Mouse (Mus musculus) hindbrain, embryonic 14.5 days (tissue): ENCODE measurements around the gene Il17a. TPM values are rescaled to one million over a fixed set of nuclear protein-coding genes. Genes with fewer than 3 reads are reported as not detected.

Source experiments
- ATAC-seq: fragments of 200-750 bp; cut with Nextera tagmentation; 2 replicates; pipeline ENCODE4 v1.8.0; 2017; ENCODE audit warnings: moderate number of reproducible peaks, mild to moderate bottlenecking, moderate TSS enrichment, moderate library complexity; ENCODE audit not compliant: low FRiP score
- DNase-seq: peaks from one replicate; pipeline ENCODE4 v3.0.0-alpha.2; 2015; ENCODE audit warnings: low spot score
- H3K27ac ChIP-seq: fragments of 300-500 bp; sonication (generic); 2 replicates; pipeline ENCODE4 v1.5.1; 2014; ENCODE audit warnings: mild to moderate bottlenecking, moderate library complexity
- H3K27me3 ChIP-seq: fragments of 300-500 bp; sonication (generic); 2 replicates; pipeline ENCODE4 v1.6.1; 2014; ENCODE audit warnings: mild to moderate bottlenecking, low read length, mixed read lengths; ENCODE audit not compliant: control insufficient read depth, insufficient read depth
- H3K36me3 ChIP-seq: fragments of 300-500 bp; sonication (generic); replicated peaks from 2 replicates; pipeline ENCODE4 v1.6.1; 2014; ENCODE audit not compliant: control insufficient read depth, insufficient read depth
- H3K4me1 ChIP-seq: fragments of 300-500 bp; sonication (generic); replicated peaks from 2 replicates; pipeline ENCODE4 v1.6.1; 2014; ENCODE audit warnings: antibody characterized with exemption, low read length, mixed read lengths; ENCODE audit not compliant: control insufficient read depth, insufficient read depth
- H3K4me2 ChIP-seq: fragments of 300-500 bp; sonication (generic); replicated peaks from 2 replicates; pipeline ENCODE4 v1.6.1; 2014; ENCODE audit warnings: mild to moderate bottlenecking, moderate library complexity
- H3K4me3 ChIP-seq: fragments of 300-500 bp; sonication (generic); replicated peaks from 2 replicates; pipeline ENCODE4 v1.5.1; 2014; ENCODE audit warnings: mild to moderate bottlenecking, low read length
- H3K9ac ChIP-seq: fragments of 300-500 bp; sonication (generic); 2 replicates; pipeline ENCODE4 v1.6.1; 2014
- H3K9me3 ChIP-seq: fragments of 300-500 bp; sonication (generic); 2 replicates; pipeline ENCODE4 v1.6.1; 2016; ENCODE audit warnings: low read length; ENCODE audit not compliant: control insufficient read depth
- WGBS: fragments of 180-500 bp; shearing (Covaris S2); extraction: QIAGEN DNeasy Blood & Tissue Kit; methylation state at CpG from one replicate; pipeline ENCODE4 v1.1.7; 2014; 5-methylcytosine and 5-hydroxymethylcytosine counted together
- microRNA counts: library from miRNA; unstranded; fragments of <30 nt; microRNA quantifications from one replicate; lab custom pipeline; 2016
- microRNA-seq: library from miRNA; unstranded; fragments of <30 nt; microRNA quantifications from one replicate; pipeline ENCODE4, GENCODE M21; 2016
- polyA plus RNA-seq: library from polyadenylated mRNA; unstranded; fragments of >200 nt; fragmentation: Nextera tagmentation; extraction: Ambion mirVana; gene quantifications from 2 replicates; pipeline ENCODE4 v1.2.1, GENCODE M21; 2014

Gene Il17a
- polyA plus RNA-seq, 1 experiment from 2014 or later = not detected

DNA sequence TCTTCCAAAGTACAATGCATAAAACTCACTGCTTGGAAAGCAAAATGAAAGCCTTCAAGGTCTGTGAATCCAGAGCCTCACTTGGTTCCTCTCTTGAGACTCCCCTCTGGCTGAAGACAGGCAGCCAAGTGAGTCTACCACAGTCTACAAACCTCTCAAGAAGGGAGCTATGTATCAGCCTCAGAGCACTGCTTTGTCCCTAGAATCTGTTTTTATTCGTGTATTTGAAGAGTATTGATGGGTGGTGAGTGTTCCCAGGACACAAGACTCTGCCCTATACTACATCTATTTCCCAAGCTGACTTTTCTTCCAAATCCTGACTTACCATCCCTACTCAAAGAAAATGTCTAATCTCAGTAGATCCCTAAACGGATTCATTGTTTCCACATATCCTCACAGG, 47.7 kb downstream of the Il17a start:
- H3K4me3 ChIP-seq = no peak overlapping the region
- WGBS = 94% methylated on average over 2 of the region's 2 CpGs
- no peaks in the 10 kb centered on the region for H3K4me1 ChIP-seq
- no peak overlapping the region for H3K4me2 ChIP-seq
- H3K9ac ChIP-seq = no peak overlapping the region
- H3K27ac ChIP-seq = no peak overlapping the region
- H3K9me3 ChIP-seq = no peaks in the 10 kb centered on the region
- no peak for DNase-seq
- no peak for ATAC-seq
- H3K27me3 ChIP-seq = no peaks in the 10 kb centered on the region
- H3K36me3 ChIP-seq = no peaks in the 10 kb centered on the region

MicroRNA genes within 50 kb of the gene (microRNA counts, 519-probe panel; counts per million panel counts)
- not detected for microRNA mmu-miR-133b (lab: Ali Mortazavi, UCI)

Small RNAs within 50 kb of the gene (microRNA-seq; reads per million reads assigned to microRNA genes)
- gene Mir133b = not detected

Other genes with a start within 250 kb of the Il17a start
- 0.01 TPM in 1 of 2 replicates, not detected in the other for gene Pkhd1, start 112.8 kb upstream of the Il17a start, polyA plus RNA-seq
- not detected in 2 replicates for gene Il17f, start 59.7 kb downstream of the Il17a start, polyA plus RNA-seq
- 20.4 and 23.8 TPM in 2 replicates for gene Mcm3, start 89.4 kb downstream of the Il17a start, polyA plus RNA-seq
- gene Paqr8, start 159.7 kb downstream of the Il17a start, polyA plus RNA-seq = 39.9 and 43.5 TPM in 2 replicates
- gene Efhc1, start 220.7 kb downstream of the Il17a start, polyA plus RNA-seq = 3.4 and 3.5 TPM in 2 replicates